Mouse (Mus musculus) olfactory bulb, adult 2 months (tissue): ENCODE data around the gene Cpsf4. TPM values are rescaled to one million over a fixed set of nuclear protein-coding genes. Genes with fewer than 3 reads are reported as not detected.
"Not testable (repeated sequence)": the region's sequence is repeated elsewhere in the genome, so short reads cannot be mapped to it uniquely, and the experiment has no call there.

Experiments used
- H3K27ac ChIP-seq: fragments of 200-500 bp; 2 replicates; pipeline ENCODE4 v1.5.1; 2012; ENCODE audit warnings: low read depth, low read length; ENCODE audit not compliant: insufficient read depth
- H3K4me1 ChIP-seq: fragments of 200-500 bp; 2 replicates; pipeline ENCODE4 v1.6.1; 2012; ENCODE audit warnings: low read length; ENCODE audit not compliant: control insufficient read depth, insufficient read depth
- H3K4me3 ChIP-seq: fragments of 200-500 bp; 2 replicates; pipeline ENCODE4 v1.5.1; 2012; ENCODE audit warnings: mild to moderate bottlenecking, low read depth, low read length, moderate library complexity; ENCODE audit not compliant: insufficient read depth
- CTCF ChIP-seq: fragments of 200-500 bp; IDR thresholded peaks from 2 replicates; pipeline ENCODE4 v1.5.1; 2012; ENCODE audit warnings: low read depth, mild to moderate bottlenecking, low read length, moderate library complexity; ENCODE audit not compliant: insufficient read depth
- POLR2A ChIP-seq: fragments of 200-500 bp; IDR thresholded peaks from 2 replicates; pipeline ENCODE4 v1.6.1; 2012; ENCODE audit warnings: mild to moderate bottlenecking, low read depth, low read length, moderate library complexity; ENCODE audit not compliant: insufficient read depth
- WGBS: fragments of 180-500 bp; shearing (Covaris S2); methylation state at CpG from one replicate; pipeline ENCODE4 v1.1.7; 2018; 5-methylcytosine and 5-hydroxymethylcytosine counted together
- polyA plus RNA-seq: library from polyadenylated mRNA; stranded (reverse); fragments of >200 nt; gene quantifications from 2 replicates; pipeline ENCODE4 v1.2.4, GENCODE M21; 2012; ENCODE audit warnings: low replicate concordance; ENCODE audit not compliant: missing spikeins, insufficient read depth, insufficient read length

The Cpsf4 gene
- polyA plus RNA-seq, 1 experiment = not detected

DNA sequence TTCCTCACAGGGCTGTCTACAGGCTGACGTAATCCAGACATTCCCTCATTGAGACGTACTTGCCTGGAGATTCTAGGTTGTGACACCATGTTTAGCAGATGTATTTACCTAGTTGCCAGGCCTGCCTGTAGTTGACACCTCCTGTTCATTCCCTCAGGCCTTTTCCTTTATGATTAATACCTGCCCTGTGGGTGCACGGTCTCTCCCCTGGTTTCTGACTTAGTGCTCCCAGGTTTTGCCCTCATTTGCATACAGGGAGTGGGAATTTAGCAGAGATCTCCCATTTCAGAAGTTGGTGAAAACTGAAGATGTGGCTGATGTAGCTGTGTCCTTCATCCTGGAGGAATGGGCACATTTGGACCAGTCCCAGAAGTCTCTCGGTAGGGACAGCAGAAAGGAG, 45.2 kb downstream of the Cpsf4 start:
- Histone ChIP-seq H3K4me3 (no peak overlapping the region), H3K27ac (no peak overlapping the region), H3K4me1 (no peaks in the 10 kb centered on the region)
- TF ChIP-seq CTCF (no peak), POLR2A (no peak)
- WGBS = 90% methylated on average over 4 of the region's 4 CpGs

- WGBS = 94% methylated on average over 3 of the region's 3 CpGs
Measured at GRCm38 (mm10) chr5:145213505-145213904, 46.5 kb downstream of the Cpsf4 start.

DNA sequence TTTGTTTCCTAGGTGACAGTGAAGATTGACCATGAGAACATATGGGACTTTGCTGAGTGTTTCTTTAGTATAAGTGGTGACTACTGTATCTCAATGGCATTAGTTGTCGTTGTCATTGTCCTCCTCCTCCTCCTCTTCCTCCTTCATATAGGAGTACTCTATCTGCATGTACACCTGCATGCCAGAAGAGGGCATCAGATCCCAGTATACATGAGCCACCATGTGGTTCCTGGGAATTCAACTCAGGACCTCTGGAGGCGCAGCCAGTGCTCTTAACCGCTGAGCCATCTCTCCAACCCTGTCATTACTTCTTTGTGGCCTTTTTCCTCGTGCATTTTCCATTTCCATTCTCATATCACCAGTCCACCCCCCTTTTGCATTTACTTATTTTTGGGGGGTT, 47.7 kb downstream of the Cpsf4 start:
- TF ChIP-seq CTCF (no peak), POLR2A (no peak)
- Histone ChIP-seq H3K4me3 (no peak overlapping the region), H3K27ac (no peak overlapping the region), H3K4me1 (no peaks in the 10 kb centered on the region)
- 48% methylated on average over 4 of the region's 4 CpGs for WGBS

More at GRCm38 (mm10) chr5:145213505-145213904, 46.5 kb downstream of the Cpsf4 start:
- Histone ChIP-seq H3K4me3 (no peak overlapping the region), H3K27ac (no peak overlapping the region), H3K4me1 (no peaks in the 10 kb centered on the region)
- TF ChIP-seq CTCF = no peak
- TF ChIP-seq POLR2A = no peak

GRCm38 (mm10) chr5:145217746-145218145, 50.7 kb downstream of the Cpsf4 start:
- WGBS = 92% methylated on average over 6 of the region's 6 CpGs
- no peaks in the 10 kb centered on the region for H3K4me1 ChIP-seq
- H3K27ac ChIP-seq = no peak overlapping the region
- no peak overlapping the region for H3K4me3 ChIP-seq
- TF ChIP-seq POLR2A (no peak), CTCF (no peak)

GRCm38 (mm10) chr5:145218206-145218605, 51.2 kb downstream of the Cpsf4 start:
- H3K4me3 ChIP-seq = no peak overlapping the region
- TF ChIP-seq CTCF (no peak), POLR2A (no peak)
- H3K27ac ChIP-seq = no peak overlapping the region
- WGBS = 96% methylated on average over 21 of the region's 21 CpGs
- H3K4me1 ChIP-seq = no peaks in the 10 kb centered on the region

- Histone ChIP-seq H3K4me3 (no peak overlapping the region), H3K4me1 (no peaks in the 10 kb centered on the region), H3K27ac (no peak overlapping the region)
- WGBS = 95% methylated on average over 20 of the region's 20 CpGs
- no peak for TF ChIP-seq CTCF
- TF ChIP-seq POLR2A = no peak
Measured at GRCm38 (mm10) chr5:145218671-145219070, 51.7 kb downstream of the Cpsf4 start.

GRCm38 (mm10) chr5:145219981-145220380, 53.0 kb downstream of the Cpsf4 start:
- H3K4me1 ChIP-seq = no peaks in the 10 kb centered on the region
- no peak overlapping the region for H3K4me3 ChIP-seq
- 92% methylated on average over 8 of the region's 8 CpGs for WGBS

GRCm38 (mm10) chr5:145222840-145223239, 55.8 kb downstream of the Cpsf4 start:
- Histone ChIP-seq H3K27ac (no peak overlapping the region), H3K4me3 (no peak overlapping the region), H3K4me1 (no peaks in the 10 kb centered on the region)
- WGBS = 80% methylated on average over 5 of the region's 5 CpGs
- TF ChIP-seq CTCF = no peak
- TF ChIP-seq POLR2A = no peak

More at GRCm38 (mm10) chr5:145219981-145220380, 53.0 kb downstream of the Cpsf4 start:
- H3K27ac ChIP-seq = no peak overlapping the region
- no peak for TF ChIP-seq CTCF
- no peak for TF ChIP-seq POLR2A

- no peaks in the 10 kb centered on the region for H3K4me1 ChIP-seq
- H3K4me3 ChIP-seq = no peak overlapping the region
- TF ChIP-seq POLR2A (no peak), CTCF (no peak)
- WGBS = 87% methylated on average over 12 of the region's 12 CpGs
- no peak overlapping the region for H3K27ac ChIP-seq
Measured at GRCm38 (mm10) chr5:145223395-145223794, 56.4 kb downstream of the Cpsf4 start.

DNA sequence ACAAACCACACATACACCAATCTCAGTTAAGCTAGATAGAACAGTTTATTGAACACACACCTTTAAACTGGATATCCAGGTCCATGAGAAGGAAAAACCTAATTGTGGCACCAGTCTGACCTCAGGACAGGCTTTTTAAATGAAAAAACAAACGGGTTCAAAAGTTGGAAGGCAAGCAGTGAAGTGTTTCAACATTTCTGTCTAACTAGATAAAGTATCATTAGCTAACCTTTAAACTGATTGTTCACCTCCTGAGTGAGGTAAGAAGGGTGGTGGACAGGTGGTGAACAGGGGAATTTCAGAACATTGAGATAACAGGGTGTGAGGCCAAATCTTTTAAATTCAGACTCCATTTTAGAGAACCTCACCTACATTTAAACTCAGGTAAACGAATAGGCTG, 59.4 kb downstream of the Cpsf4 start:
- WGBS = 68% methylated on average over 2 of the region's 2 CpGs
- H3K4me3 ChIP-seq = no peak overlapping the region
- no peaks in the 10 kb centered on the region for H3K4me1 ChIP-seq
- H3K27ac ChIP-seq = no peak overlapping the region
- TF ChIP-seq POLR2A (no peak), CTCF (no peak)

DNA sequence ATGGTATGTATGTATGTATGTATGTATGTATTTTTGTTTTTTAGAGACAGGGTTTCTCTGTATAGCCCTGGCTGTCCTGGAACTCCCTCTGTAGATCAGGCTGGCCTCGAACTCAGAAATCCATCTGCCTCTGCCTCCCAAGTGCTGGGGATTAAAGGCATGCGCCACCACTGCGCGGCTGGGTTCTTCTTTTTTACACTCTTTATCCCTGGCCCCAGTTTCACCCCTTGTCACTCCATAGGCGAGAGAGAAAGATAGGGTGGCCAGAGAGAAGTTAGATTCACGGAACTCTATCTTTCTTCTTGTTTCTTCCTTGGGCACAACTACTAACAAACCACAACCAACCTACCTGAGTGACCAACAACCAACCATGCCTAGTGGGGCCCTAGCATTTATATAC, 62.3 kb downstream of the Cpsf4 start:
- H3K4me3 ChIP-seq, H3K4me1 ChIP-seq, H3K27ac ChIP-seq: not testable (repeated sequence)
- WGBS = 80% methylated on average over 6 of the region's 6 CpGs
